Mouse (Mus musculus): ENCODE results near the gene Ubtd1.

Gene Ubtd1

DNA sequence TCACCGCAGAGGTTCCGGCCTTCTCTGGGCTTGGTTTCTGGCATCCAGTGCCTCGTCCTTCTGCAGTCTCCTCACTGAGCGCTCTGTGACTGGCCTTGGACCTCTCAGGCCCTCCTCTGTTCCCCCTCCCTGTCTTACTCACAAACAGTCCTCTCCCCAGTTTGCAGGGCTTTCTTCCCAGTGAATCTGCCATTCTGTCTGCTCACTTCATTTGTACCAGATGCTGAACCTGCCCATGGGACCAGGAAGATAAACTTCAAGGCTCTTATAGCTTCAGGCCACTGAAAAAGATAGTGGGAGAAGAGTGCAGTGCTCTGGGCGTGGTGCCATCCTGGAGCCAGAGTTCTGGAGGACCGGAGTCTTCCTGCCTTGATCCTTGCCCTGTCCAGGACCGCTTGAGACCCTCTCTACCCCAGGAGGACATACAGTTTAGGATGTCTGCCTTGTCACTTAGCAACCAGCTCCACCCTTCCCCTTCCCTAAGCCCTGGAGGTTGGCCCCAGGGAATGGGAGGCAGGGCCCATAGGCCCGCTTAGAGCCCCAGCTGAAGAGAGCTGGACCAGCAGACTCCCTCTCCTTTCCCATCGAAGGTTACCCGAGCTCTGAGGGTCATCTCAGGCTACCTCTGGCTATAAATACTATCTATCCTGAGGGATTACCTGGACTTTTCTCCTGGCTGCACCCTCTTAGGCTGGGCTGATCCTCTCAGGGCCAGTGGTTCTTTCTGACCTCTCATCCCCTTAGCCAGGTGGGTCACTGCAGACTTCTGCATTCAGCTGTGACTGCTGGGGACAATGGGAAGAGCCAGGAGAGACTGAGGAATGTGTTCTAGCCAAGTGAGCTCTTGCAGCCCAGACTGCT, 40.3 kb downstream of the Ubtd1 start:
- no peak for DNase-seq (ENCODE audit: low spot score in 2 of 2)

DNA sequence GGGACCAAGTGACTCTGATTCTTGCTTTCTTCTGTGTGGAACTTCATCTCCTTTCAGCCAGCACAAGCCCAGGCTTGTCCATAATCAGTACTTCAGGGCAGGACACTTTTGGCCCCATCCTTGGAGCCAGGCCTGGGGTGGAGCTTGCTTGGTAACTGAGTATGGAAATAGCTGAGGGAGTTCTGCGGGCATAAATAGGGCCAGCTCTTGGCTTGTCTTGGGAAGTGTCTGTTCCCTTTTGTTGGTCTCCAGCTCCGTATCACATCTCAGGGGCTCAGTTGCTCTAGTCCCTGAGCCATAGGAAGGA, 40.9 kb downstream of the Ubtd1 start:
- no peak for DNase-seq (ENCODE audit: low spot score in 2 of 2)

DNA sequence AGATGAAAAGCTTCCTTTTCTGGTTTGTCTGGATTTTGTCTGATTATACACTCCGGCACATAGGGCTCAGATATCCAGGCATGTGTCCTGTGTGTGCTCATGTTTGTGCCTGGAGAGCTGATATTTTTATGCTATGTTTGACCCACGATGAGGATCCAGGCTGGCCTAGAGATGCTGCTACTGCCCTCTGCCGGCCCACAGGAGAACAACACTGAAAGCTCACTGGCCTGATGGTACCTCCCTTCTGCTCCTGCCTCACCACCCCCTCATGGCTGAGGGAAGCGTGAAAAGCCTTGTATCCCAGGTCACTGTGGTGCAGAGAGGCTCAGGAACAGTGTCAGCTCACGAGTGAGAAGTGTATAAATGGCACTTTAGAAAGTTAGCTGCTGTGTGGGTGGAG, 44.6 kb downstream of the Ubtd1 start:
- peak; percentile 52 to 76 for DNase-seq (ENCODE audit: low spot score in 2 of 2)

DNA sequence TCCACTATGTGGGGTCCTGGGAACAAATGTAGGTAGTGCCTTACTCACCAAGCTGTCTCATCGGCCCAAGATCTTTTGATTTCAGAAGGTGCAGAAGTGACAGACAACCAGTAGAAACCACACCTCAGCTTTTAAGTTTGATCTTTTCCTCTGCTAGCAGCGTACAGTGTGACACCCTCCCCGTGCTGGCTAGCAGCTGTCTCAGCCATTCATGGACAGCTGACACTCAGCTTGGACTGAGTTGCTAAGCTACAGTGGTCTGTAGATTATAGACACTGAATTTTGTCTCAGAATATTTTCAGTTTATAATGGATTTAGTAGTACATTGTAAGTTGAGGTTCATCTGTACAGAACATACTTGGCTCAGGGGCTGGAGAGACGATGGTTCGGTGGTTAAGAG, 49.5 kb downstream of the Ubtd1 start:
- no peak for DNase-seq (ENCODE audit: low spot score in 2 of 2)

DNA sequence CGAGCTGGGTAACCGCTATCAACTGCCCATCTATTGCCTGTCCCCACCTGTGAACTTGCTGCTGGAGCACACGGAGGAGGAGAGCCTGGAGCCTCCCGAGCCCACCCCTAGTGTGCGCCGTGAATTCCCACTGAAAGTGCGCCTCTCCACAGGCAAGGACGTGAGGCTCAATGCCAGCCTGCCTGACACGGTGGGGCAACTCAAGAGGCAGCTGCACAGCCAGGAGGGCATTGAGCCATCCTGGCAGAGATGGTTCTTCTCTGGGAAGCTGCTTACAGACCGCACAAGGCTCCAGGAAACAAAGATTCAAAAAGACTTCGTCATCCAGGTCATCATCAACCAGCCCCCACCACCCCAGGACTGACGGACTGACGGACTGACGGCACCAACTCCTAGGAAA, 52.0 kb downstream of the Ubtd1 start:
- DNase-seq (ENCODE audit: low spot score in 2 of 2): no peak

DNA sequence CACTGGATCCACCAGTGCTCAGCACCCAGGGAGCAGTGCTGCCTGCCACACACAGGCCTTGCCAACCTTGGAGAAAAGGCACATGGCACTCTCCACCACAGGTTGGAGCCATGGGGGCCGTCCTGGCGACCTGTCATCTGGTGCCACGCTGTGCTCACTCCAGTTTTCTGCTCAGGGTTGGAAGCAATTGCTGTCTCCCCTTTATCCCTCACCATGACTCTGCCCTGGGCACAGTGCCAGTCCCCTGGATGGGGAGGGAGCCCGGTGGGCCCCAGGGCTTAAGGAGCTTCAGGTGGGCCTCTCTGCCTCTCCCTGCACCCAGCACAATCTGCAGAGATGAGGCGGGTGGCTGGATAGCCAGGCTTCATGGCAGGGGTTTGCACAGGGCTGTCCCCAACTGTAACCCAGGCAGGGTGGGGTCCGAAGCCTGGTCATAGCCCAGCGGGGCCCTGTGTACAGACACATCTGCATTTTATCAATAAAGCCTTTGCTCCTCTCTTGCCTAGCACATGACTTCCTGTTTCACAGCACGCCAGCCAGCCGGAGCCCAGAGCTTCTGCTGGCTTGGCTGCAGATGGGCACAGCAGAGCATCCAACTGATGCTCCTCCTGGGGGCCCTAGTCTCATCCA, 52.7 kb downstream of the Ubtd1 start:
- no peak for DNase-seq (ENCODE audit: low spot score in 2 of 2)

DNA sequence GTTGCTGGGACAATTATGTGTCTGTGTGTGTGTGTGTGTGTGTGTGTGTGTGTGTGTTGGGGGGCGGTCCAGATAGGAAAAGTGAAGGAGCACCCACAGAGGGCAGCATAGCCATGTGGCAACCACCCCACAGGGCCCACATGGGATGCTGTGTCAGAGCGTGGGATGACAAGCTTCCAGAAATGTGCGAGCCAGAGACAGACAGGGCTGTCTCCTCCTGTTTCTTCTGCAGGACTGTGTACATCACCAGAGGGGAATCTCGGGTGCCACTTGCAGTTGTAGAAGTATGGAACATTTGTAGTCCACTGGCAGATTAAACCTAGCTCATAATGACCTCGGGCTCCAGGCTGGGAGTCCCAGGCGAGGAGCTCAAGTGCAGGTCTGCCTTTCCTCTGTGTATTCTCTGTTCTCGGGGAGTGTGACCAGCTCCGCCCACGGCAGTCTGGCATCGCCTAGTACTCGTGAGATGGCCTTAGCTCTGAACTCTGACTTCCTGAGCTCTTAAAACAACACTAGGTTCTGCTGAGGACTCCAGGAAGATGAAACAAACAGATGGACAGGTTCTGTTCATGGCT, 53.4 kb downstream of the Ubtd1 start:
- no peak for DNase-seq (ENCODE audit: low spot score in 2 of 2)

DNA sequence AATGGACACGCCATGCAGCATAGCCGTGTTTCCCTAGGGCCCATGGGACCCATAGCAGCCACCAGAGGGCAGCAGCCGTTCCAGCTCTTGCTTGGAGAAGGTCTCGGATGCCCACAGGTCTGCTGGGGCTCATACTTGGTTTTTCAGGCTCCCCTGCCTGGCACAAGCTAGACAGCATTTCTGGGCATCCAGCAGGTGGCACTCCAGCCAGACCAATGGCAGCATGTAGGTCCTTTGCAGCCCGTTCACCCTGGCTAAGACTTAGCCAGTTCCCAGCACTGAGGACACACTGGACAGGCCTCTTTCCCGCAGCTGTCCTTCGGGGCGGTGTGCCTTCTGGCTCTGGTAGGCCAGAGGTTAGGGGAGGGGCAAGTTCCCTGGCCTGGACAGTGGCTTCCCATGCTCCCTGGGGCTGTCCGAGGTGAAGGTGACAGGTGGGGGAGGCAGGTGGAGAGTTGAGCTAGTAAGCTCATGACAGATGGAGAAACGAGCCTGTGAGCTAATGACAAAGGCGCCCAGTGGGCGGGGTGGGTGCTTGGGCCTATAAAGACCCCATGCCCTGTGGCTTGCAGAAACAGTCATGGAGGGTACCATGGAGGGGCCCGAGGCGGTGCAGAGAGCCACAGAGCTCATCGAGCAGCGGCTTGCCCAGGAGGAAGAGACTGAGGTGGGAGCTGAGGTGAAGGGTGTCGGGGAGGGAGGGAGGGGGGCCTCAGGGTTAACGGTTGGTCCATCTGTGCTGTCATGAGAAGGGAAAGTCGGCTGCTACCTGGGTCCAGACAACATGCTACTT, 54.1 kb downstream of the Ubtd1 start, which contains the start of gene Ankrd2:
Gene Ankrd2 (plus strand): TSS at position 545 of the 793 bp plus-strand sequence.
- DNase-seq (ENCODE audit: low spot score in 2 of 2): peak; percentile 70 to 73

DNA sequence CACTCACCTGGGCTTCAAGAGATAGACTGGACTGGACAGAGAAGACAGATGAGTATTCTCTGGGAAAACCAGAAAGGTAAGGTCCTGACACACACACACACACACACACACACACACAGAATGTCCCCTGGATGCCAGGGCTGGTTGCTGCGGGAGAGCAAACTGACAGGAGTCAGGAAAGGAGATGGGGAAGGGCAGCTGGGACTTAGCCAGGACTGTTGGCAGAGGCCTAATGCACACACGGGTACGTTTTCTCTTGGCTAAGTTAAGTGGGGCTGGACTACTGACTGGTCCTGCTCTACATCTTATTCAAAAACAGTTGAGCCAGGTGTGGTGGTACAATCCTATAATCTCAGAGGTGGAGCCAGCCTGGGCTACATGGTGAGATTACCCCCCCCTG, 54.8 kb downstream of the Ubtd1 start:
- no peak for DNase-seq (ENCODE audit: low spot score in 2 of 2)

DNA sequence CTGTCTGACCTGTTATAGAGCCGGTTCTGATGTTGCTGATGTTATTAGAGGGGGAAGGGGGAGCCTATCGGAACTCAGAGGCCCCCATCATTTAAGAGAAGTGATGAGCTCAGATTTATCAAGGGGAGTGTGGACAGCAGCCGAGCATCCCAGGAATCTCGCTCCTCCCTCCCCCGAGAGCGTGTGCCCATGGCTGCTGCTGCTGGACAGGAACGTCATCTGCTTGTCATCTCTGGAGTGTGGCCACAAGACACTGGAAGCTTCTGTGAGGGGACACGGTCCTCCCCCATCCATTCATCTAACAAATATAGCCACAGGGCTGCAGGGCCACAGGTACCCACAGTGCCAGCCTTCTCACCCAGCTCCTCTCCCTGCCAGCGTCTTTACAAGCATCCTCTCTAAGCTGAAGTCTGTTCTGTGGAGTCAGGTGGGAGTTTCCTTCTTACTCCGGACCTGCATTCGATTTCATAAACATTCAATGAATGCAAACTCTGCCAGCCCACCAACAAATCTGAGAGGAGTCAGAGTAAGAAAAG, 55.7 kb downstream of the Ubtd1 start:
- DNase-seq (ENCODE audit: low spot score in 2 of 2): no peak

DNA sequence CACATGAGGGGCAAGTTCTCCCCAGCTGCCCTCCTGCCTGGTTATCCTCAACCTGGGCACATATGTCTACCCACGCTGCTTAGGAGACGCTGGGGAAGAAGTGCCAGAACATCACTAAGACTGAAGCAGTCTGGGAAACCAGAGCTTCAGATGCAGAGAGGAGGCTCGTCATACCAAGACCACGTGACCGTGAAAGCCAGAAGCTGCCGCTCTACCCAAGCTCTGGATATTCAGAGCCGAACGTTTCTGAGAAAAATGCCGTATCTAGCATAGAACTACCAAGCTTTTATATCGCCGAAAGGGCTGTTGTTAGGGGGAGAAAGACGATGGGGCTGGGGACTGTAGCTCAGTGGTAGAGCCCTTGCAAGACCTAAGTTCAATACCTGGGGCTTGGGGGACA, 56.7 kb downstream of the Ubtd1 start:
- DNase-seq (ENCODE audit: low spot score in 2 of 2): no peak

DNA sequence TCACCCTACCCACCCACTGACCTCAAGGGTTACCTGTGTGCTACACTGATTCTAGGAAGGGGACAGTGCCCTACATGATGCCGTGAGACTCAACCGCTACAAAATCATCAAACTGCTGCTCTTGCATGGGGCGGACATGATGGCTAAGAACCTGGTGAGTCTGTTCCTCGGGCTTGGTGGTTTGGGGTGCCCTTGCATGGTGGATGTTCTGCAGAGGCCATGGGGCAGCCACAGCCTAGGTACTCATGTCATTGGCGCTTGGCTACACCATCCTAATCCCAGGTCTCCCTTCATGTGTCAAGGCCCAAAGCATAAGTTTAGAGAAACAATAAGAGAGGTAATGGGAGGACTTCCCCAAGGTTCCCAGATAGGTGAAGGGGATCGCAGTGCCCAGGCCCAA, 62.4 kb downstream of the Ubtd1 start:
- DNase-seq (ENCODE audit: low spot score in 2 of 2): no peak

DNA sequence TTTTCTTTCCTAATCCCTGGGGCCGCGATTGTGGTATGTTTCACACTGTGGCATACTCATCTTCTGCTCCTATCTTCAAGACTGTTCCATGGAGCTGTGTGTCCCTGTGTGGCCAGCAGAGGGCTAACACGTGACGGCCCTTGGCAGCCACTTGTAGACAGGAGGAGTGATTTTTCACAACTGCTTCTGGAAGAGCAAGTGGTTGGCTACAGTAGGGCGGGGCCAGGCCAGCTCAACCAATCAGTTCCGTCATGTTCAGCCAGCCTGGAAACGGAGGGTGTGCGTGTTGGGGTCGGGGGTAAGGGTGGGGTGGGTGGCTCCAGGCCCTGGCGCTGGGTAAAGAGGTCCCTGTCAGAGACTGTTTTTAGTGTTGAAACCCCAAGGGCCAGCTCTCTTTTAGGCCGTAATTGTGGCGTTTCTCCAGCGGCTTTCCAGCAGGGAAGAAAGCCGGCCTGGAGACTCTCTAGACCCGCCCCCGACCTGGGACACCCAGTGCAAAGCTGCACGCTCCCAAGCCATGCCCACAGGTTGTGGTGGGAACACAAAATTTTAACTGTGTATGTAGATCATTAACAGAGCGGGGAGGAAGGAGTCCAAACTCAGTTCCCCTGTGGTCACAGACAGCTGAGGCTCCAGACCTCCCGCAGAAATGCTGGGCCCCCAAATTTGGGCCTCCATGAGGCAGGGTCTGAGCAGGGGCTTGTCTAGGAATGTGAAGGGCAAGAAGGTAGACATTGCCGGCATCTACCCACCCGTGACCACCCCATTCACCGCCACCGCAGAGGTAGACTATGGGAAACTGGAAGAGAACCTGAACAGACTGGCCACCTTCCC, 63.9 kb downstream of the Ubtd1 start, which contains the start of gene Hoga1:
Gene Hoga1 (plus strand): TSS at position 342 of the 834 bp plus-strand sequence.
- peak; percentile 32 to 49 for DNase-seq (ENCODE audit: low spot score in 2 of 2)

DNA sequence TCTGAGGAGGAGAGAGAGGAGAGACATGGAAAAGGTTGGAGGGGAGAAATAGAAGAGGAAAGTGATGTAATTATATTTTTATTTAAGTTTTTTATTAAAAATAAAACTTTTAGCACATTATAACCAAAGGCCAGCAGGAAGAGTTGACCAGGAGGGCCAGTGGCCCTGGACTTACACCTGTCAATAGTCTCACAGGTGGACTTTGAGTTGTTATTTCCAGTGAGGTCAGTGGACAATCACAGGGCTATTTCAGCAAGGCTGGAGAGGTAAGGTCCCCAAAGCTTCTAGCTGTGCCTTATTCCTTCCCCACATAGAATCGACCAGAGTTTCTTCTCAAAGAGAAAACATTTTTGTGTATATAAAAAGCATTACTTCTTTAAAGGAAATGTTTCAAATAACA, 68.7 kb downstream of the Ubtd1 start:
- DNase-seq (ENCODE audit: low spot score in 2 of 2): no peak

DNA sequence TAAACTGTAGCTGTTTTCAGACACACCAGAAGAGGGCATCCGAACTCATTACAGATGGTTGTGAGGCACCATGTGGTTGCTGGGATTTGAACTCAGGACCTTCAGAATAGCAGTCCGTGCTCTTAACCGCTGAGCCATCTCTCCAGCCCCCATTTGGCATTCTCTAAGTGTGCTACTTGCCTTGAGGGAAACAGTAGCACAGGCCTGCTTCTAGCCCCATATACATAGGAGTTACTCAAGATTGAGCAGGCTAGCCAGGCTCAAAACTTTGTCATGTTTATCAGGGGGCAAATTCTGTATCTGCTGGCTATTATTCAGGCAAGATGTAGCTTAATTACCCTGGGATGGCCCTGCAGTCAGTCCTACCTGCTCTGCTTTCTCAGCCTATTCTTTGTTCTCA, 69.8 kb downstream of the Ubtd1 start:
- no peak for DNase-seq (ENCODE audit: low spot score in 2 of 2)

DNA sequence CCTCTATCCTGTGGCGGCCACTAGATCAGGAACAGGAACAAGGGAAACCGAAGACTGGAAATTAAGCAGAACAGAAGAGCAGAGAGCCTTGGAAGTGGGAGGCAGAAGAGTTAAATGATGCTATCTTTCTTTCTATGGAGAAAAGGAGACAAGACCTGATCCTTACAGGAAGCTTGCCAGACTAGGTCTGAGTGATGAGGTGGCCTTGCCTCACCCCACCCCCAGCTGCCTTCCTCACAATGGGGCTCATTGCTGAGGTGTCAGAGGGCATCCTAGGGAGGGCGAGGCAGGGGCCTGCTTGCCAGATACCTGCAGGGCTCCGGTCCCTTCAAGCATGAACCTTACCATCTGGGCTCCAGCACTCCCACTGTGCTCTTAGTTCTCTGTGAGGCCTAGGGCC, 70.4 kb downstream of the Ubtd1 start, which contains the start of gene 4933411K16Rik:
Gene 4933411K16Rik (plus strand): TSS at position 301 of the 400 bp plus-strand sequence.
- DNase-seq (ENCODE audit: low spot score in 2 of 2): no peak

DNA sequence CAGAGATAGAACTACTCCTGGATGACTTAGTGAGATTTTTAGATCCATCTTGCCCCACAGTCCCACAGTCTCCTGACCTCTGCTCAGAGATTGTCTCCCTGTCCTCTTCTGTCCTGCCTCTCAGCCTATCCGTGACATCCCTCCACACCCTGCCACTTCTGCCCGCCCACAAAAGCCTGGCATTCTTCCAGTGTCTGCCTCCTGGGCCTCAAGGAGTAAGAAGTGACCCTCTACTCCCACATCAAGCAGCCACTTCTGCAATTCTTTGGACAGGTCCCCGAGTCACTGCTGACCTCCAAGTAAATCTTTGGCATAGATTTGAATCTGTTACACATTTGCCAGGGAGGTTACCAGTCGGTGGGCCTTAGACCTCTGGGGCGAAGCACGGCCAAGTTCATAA, 72.7 kb downstream of the Ubtd1 start:
- no peak for DNase-seq (ENCODE audit: low spot score in 2 of 2)

DNA sequence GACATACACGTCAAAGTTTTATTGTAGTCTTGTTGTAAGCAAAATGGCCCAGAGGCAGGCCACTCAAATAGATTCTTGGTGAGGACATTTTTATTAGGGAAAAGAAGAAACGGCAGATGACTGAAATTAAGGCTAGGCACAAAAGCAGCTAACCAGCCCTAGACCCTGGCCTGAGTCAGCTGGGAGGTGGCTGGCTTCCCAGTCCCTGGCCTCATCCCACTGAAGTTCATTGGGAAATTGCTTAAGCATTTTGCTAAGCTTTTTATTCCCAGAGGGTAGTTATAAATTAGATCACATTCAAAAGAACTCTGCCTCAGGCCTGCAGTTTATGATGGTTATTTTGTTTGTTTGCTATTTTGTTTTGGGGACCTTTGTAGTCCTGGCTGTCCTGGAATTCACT, 74.3 kb downstream of the Ubtd1 start:
- no peak for DNase-seq (ENCODE audit: low spot score in 2 of 2)

DNA sequence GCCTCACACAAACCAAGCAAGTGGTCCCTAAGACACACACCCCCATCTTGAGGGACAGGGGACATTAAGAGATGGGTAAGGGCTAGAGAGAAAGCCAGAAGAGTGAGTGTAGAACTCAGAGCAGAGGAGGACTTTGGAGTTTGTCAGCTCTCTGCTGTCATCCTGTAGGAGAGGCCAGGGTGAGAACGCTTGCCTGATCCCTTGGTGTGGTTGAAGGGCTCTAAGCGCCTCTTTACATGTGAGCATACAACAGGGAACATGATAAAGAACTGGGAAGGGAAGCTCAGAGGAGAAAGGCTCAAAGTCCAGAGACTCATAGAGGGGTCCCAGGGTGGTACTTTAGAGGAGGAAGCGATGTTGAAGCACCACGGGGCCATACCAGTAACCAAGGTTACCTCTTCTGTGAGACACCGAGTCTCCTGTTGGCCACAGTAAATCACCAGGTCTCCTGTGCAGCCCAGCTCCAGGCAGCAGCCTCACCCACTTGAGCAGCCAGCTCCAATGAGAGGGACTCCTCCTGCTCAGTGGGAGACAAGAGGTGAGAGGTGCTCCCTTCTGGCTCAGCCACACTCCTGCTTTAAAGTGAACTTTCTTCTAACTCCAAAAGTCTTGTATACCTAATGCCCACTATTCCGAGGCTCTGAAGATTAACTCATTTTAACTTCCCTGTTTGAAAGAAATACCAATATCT, 75.3 kb downstream of the Ubtd1 start:
- DNase-seq (ENCODE audit: low spot score in 2 of 2): no peak

DNA sequence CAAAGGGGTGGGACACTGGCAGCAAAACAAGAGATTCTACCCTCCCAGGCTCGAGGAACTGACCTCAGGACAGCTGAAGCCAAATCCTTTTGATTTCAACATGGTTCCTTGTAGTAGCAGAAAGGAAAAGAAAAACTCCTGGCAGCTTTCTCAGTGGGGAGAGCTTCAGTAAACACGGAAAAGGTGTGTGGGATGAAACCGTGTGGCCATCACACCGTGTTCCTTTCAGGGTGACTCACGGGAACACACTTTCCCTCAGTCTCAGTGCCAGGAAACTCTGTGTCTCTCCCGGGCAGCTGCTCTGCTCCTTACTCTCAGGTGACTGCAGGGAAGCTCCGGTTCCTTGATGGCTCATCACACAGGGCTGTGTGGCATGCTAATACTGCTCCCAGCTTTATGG, 76.9 kb downstream of the Ubtd1 start:
- no peak for DNase-seq (ENCODE audit: low spot score in 2 of 2)
